Mouse (Mus musculus) thymus, adult 2 months (tissue): Measurements from ENCODE around the gene Mgat2.

Experiments used
- CTCF ChIP-seq: fragments of 200-500 bp; IDR thresholded peaks from 2 replicates; pipeline ENCODE4 v1.5.1; 2012; ENCODE audit warnings: mild to moderate bottlenecking, control low read depth, low read length, moderate library complexity, borderline replicate concordance; ENCODE audit not compliant: control insufficient read depth, poor library complexity, insufficient read depth; ENCODE audit errors: extremely low read depth
- POLR2A ChIP-seq: fragments of 200-500 bp; IDR thresholded peaks from 2 replicates; pipeline ENCODE4 v1.6.1; 2012; ENCODE audit warnings: mild to moderate bottlenecking, low read length, control low read depth, moderate library complexity; ENCODE audit not compliant: control insufficient read depth, poor library complexity, insufficient read depth; ENCODE audit errors: extremely low read depth

DNA sequence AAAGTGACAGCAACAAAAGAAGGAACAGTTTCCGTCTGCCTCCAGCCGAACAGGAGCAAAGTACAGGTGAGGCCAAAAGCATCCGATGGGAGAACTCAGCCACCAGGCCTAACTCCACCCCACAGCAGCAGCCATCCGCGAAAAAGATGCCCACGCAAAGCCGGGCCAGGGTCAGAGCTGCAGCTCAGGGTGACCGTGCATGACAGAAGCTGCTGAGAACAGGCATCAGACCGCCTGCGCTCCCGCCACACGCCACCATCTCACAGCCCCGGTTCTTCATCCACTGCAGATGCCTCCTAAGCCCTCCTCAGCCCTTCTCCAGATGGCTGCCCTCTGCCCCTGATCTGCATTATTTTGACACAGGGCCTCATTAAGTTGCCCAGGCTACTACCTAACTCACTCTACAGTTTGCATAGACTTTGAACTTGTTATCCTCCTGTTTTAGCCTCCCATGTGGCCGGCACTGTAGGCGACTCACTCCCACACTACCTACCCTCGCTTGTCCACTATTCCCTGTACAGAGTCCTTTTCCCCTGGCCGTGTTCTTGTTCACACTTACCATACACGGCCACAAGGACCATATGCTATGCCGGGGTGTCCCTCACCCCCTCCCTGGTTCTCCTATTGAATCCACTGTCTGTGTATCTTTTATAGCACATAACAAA lies 36.8 kb downstream of the Mgat2 start:
- no peak for TF ChIP-seq CTCF
- no peak for TF ChIP-seq POLR2A
